Mouse (Mus musculus) spleen, adult 2 months (tissue): ENCODE measurements around the gene Plcl1. TPM values are rescaled to one million over a fixed set of nuclear protein-coding genes. Genes with fewer than 3 reads are reported as not detected.
"Not testable (repeated sequence)": the region's sequence is repeated elsewhere in the genome, so short reads cannot be mapped to it uniquely, and the experiment has no call there.

Source experiments
- DNase-seq, 2 experiments: peaks; one replicate each; pipeline versions ENCODE4 v3.0.0 to v3.0.0-alpha.2; 2012 to 2021; ENCODE audit warnings: low spot score in 2 of 2, low read depth in 1 of 2
- H3K27ac ChIP-seq: fragments of 200-500 bp; 2 replicates; pipeline ENCODE4 v1.5.1; 2012; ENCODE audit warnings: low read length, inconsistent platforms; ENCODE audit not compliant: insufficient read depth
- H3K27me3 ChIP-seq: fragments of 200-500 bp; 2 replicates; pipeline ENCODE4 v1.6.1; 2012; ENCODE audit warnings: mild to moderate bottlenecking, moderate library complexity, low read length, inconsistent platforms; ENCODE audit not compliant: control insufficient read depth, insufficient read depth
- H3K36me3 ChIP-seq: fragments of 200-500 bp; 2 replicates; pipeline ENCODE4 v1.6.1; 2012; ENCODE audit warnings: mild to moderate bottlenecking, low read length, inconsistent platforms; ENCODE audit not compliant: control insufficient read depth, insufficient read depth
- H3K4me1 ChIP-seq: fragments of 200-500 bp; 2 replicates; pipeline ENCODE4 v1.6.1; 2011; ENCODE audit warnings: inconsistent platforms; ENCODE audit not compliant: control insufficient read depth, insufficient read depth, insufficient read length
- H3K4me3 ChIP-seq: fragments of 200-500 bp; 2 replicates; pipeline ENCODE4 v1.5.1; 2011; ENCODE audit warnings: mild to moderate bottlenecking, inconsistent platforms; ENCODE audit not compliant: insufficient read depth, insufficient read length; ENCODE audit errors: extremely low read depth
- CTCF ChIP-seq: fragments of 200-500 bp; IDR thresholded peaks from 2 replicates; pipeline ENCODE4 v1.5.1; 2011; ENCODE audit warnings: mild to moderate bottlenecking, inconsistent platforms; ENCODE audit not compliant: insufficient read depth, insufficient read length, insufficient replicate concordance; ENCODE audit errors: extremely low read depth
- POLR2A ChIP-seq: fragments of 200-500 bp; IDR thresholded peaks from 2 replicates; pipeline ENCODE4 v1.6.1; 2011; ENCODE audit warnings: low read depth, low read length, inconsistent platforms
- WGBS: fragments of 180-500 bp; shearing (Covaris S2); methylation state at CpG from one replicate; pipeline ENCODE4 v1.1.7; 2018; 5-methylcytosine and 5-hydroxymethylcytosine counted together
- polyA plus RNA-seq: library from polyadenylated mRNA; depleted of rRNA; stranded (reverse); fragments of >200 nt; gene quantifications from 2 replicates; pipeline ENCODE4 v1.2.3, GENCODE M21; 2012

Gene Plcl1
- polyA plus RNA-seq, 1 experiment = 0.49 TPM

DNA sequence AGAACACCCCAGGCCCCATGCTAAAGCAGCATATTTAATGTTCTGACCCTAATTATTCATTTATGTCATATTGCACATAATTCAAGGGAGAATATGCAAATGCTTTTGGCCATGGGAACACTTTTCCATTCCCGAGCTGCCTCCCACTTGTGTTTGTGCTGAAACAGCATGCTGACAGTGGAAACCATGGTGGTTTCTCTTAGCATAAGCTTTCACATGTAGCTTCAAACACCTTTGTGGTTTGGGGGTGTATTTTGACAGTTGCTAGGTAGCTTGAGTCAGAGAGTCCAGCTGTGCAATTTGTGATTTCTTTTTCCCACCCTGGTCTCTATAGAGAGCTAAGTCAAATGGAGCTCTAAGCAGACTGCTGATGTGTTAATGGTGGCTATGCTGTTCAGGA lies 42.4 kb downstream of the Plcl1 start:
- Histone ChIP-seq H3K4me3 (no peak overlapping the region), H3K4me1 (no peaks in the 10 kb centered on the region), H3K27ac (no peak overlapping the region), H3K27me3 (no peaks in the 10 kb centered on the region), H3K36me3 (no peaks in the 10 kb centered on the region)
- TF ChIP-seq CTCF = no peak
- no peak for TF ChIP-seq POLR2A
- DNase-seq = no peak
- WGBS = 73% methylated on average over 1 of the region's 1 CpGs

- Histone ChIP-seq H3K36me3 (no peaks in the 10 kb centered on the region), H3K27me3 (no peaks in the 10 kb centered on the region), H3K4me3 (no peak overlapping the region), H3K4me1 (no peaks in the 10 kb centered on the region), H3K27ac (no peak overlapping the region)
- WGBS = 80% methylated on average over 3 of the region's 3 CpGs
- no peak for DNase-seq
- TF ChIP-seq POLR2A (no peak), CTCF (no peak)
These were observed 44.1 kb downstream of the Plcl1 start for GRCm38 (mm10) chr1:55449779-55450178.

DNA sequence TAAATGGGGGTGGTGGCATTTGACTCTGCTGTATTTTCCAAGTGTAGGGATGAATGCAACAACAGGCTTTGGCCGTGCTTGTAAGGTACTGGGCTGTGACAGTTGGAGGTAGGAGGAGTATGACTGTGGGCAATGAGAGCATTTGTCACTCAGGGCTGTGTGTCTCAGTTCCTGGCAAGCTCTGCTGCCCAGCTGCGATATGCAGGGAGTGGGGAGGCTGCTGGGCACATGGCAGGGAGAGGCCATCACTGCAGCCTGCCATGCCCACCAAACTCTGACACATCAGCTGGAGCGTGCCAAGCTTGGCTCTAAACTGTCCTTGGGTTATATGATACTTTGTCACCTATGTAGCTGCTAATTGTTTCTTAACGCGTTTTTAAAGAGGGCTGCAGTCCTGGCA lies 48.4 kb downstream of the Plcl1 start:
- WGBS = 90% methylated on average over 5 of the region's 5 CpGs
- Histone ChIP-seq H3K4me1 (no peaks in the 10 kb centered on the region), H3K27ac (no peak overlapping the region), H3K4me3 (no peak overlapping the region), H3K27me3 (no peaks in the 10 kb centered on the region), H3K36me3 (no peaks in the 10 kb centered on the region)
- no peak for DNase-seq
- TF ChIP-seq POLR2A (no peak), CTCF (no peak)

- no peak for DNase-seq
- Histone ChIP-seq H3K27ac (no peak overlapping the region), H3K4me1 (no peaks in the 10 kb centered on the region), H3K36me3 (no peaks in the 10 kb centered on the region), H3K4me3 (no peak overlapping the region), H3K27me3 (no peaks in the 10 kb centered on the region)
- WGBS = 88% methylated on average over 5 of the region's 5 CpGs
- no peak for TF ChIP-seq POLR2A
- no peak for TF ChIP-seq CTCF
These were observed 56.6 kb downstream of the Plcl1 start for GRCm38 (mm10) chr1:55462301-55462700.

- Histone ChIP-seq H3K36me3 (no peaks in the 10 kb centered on the region), H3K27ac (no peak overlapping the region), H3K4me3 (no peak overlapping the region), H3K27me3 (no peaks in the 10 kb centered on the region), H3K4me1 (no peaks in the 10 kb centered on the region)
- WGBS = 79% methylated on average over 9 of the region's 9 CpGs
- no peak for DNase-seq
- TF ChIP-seq POLR2A = no peak
- no peak for TF ChIP-seq CTCF
These were observed 68.0 kb downstream of the Plcl1 start for GRCm38 (mm10) chr1:55473756-55474155.

DNA sequence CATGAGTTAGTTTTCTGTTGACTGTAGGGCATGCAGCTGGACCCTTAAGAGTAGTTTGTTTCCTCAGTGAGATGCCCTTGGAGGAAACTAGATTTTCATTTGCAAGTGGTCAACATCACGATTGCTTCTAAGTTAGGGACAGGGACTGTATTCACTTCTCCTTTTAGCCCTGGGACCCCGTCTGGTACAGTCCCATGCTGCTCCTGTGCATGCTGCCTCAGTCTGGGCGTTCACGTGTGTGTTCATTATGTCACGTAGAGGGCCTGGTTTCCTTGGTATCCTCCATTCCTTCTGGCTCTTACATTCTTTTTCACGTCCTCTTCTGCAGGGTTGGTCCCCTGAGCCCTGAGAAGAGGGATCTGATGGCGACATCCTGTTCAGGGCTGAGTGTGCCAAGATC lies 69.3 kb downstream of the Plcl1 start:
- no peak for DNase-seq
- Histone ChIP-seq H3K36me3 (no peaks in the 10 kb centered on the region), H3K4me1 (no peaks in the 10 kb centered on the region), H3K27ac (no peak overlapping the region), H3K27me3 (no peaks in the 10 kb centered on the region), H3K4me3 (no peak overlapping the region)
- no peak for TF ChIP-seq CTCF
- no peak for TF ChIP-seq POLR2A
- 69% methylated on average over 7 of the region's 7 CpGs for WGBS

GRCm38 (mm10) chr1:55487371-55487770 lies 81.7 kb downstream of the Plcl1 start:
- H3K36me3 ChIP-seq, H3K4me3 ChIP-seq, DNase-seq, H3K27me3 ChIP-seq, H3K4me1 ChIP-seq, H3K27ac ChIP-seq: not testable (repeated sequence)
- 94% methylated on average over 10 of the region's 10 CpGs for WGBS

GRCm38 (mm10) chr1:55488261-55488660 lies 82.5 kb downstream of the Plcl1 start:
- no peak for DNase-seq
- Histone ChIP-seq H3K4me1 (no peaks in the 10 kb centered on the region), H3K27me3 (no peaks in the 10 kb centered on the region), H3K27ac (no peak overlapping the region), H3K4me3 (no peak overlapping the region), H3K36me3 (no peaks in the 10 kb centered on the region)
- WGBS = 59% methylated on average over 2 of the region's 2 CpGs
- TF ChIP-seq POLR2A (no peak), CTCF (no peak)
